Mouse (Mus musculus): Measurements from ENCODE around the gene Anks1.

DNA sequence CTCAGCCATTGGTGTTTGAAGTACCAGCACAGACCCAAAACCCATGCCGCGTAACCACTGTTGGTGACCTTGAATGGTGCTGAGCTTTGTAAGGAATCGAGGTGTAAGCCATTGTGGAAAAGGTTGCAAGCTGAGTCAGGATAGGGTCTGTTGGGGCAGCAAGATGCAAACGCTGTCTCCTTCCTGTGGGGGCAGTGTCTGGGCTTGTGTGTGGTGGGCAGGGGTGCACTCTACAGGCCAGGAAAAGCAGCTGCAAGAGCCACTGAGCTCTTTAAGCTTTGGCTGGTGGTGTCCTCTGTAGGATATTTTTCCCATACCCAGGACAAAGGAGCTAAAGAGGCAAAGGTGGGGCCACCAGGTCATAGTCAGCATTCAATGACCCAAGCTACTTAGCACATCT lies 139.3 kb downstream of the Anks1 start:
- TF ChIP-seq CTCF (IDR thresholded peaks at IDR 0.05; ENCODE audit: low read depth, low read length) (peak; percentile 57), POLR2A (IDR thresholded peaks at IDR 0.05; ENCODE audit: borderline replicate concordance, low read depth, low read length) (no peak)
